In the genomic region with DNA sequence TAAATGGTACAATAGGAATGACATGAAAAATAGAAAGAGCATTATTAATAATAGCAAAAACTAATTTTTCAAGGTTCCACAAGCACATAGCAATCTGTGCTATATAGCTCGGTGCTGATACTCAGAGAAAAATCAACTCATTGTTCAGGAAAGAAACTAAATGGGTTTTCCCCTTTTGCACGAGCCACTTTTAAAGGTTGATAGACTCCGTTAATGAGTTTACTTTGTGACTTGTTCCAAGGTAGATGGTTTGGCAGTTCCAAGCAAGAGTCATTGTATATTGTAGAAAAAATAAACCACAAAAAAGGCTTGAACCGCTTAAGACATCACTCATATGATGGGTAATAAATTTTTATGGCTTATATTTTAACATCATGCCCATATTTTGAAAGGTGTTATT, we compare ENCODE assay signal across 30 mouse cellular contexts.
"Had no signal": no experiment of that assay in that cellular context is flagged by ENCODE, and none has a peak within 500 bp of the region (broad histone marks: within the 10 kb centered on the region; RNA-seq: fewer than 3 reads in every experiment).

No protein-coding gene starts in this region.

- H3K4me3 ChIP-seq: limb, embryonic 10.5 days; limb, embryonic 12.5 days; limb, embryonic 13.5 days; limb, embryonic 15.5 days; liver, embryonic 12.5 days; liver, embryonic 13.5 days; liver, embryonic 15.5 days; lung, embryonic 15.5 days; megakaryocyte, embryonic 14.5 days; midbrain, embryonic 10.5 days; midbrain, embryonic 12.5 days; midbrain, embryonic 13.5 days; myocyte had no signal

- ATAC-seq: liver, embryonic 12.5 days; liver, postnatal 0 days; lung, postnatal 0 days; midbrain, embryonic 13.5 days; midbrain, embryonic 16.5 days had no signal

- DNase-seq: left cerebral cortex, postnatal 4 days; liver; liver, embryonic 13.5 days; liver, postnatal 0 days; lung, adult 18-20 months; lung, adult 2 months; lung, embryonic 14.5 days; lung, postnatal 10 days; lung, postnatal 14 days; lung, postnatal 36 days; lung, postnatal 4 days; midbrain, embryonic 14.5 days had no signal

- H3K4me1 ChIP-seq: limb, embryonic 10.5 days; liver, embryonic 12.5 days; liver, embryonic 13.5 days; liver, embryonic 15.5 days; lung, embryonic 15.5 days; megakaryocyte, embryonic 14.5 days; midbrain, embryonic 12.5 days; midbrain, embryonic 13.5 days had no signal

- H3K9me3 ChIP-seq: limb, embryonic 10.5 days; limb, embryonic 12.5 days; limb, embryonic 13.5 days; limb, embryonic 15.5 days; liver, embryonic 12.5 days; liver, embryonic 13.5 days; liver, embryonic 15.5 days; lung, embryonic 15.5 days; megakaryocyte, embryonic 14.5 days; midbrain, embryonic 10.5 days; midbrain, embryonic 12.5 days; midbrain, embryonic 13.5 days had no signal

- H3K9ac ChIP-seq: limb, embryonic 12.5 days; limb, embryonic 13.5 days; limb, embryonic 15.5 days; liver, embryonic 12.5 days; liver, embryonic 13.5 days; liver, embryonic 14.5 days; liver, embryonic 15.5 days; liver, postnatal 0 days; lung, embryonic 14.5 days; lung, embryonic 15.5 days; midbrain, embryonic 12.5 days; midbrain, embryonic 13.5 days had no signal

- H3K36me3 ChIP-seq: limb, embryonic 10.5 days; limb, embryonic 12.5 days; limb, embryonic 13.5 days; limb, embryonic 15.5 days; liver, embryonic 12.5 days; liver, embryonic 13.5 days; liver, embryonic 15.5 days; lung, embryonic 15.5 days; midbrain, embryonic 10.5 days; midbrain, embryonic 12.5 days; midbrain, embryonic 13.5 days had no signal

- H3K27me3 ChIP-seq: limb, embryonic 12.5 days; limb, embryonic 13.5 days; limb, embryonic 15.5 days; liver, embryonic 12.5 days; liver, embryonic 13.5 days; liver, embryonic 15.5 days; lung, embryonic 15.5 days; megakaryocyte, embryonic 14.5 days; midbrain, embryonic 12.5 days; midbrain, embryonic 13.5 days had no signal

- H3K27ac ChIP-seq: limb, embryonic 10.5 days; limb, embryonic 12.5 days; limb, embryonic 13.5 days; limb, embryonic 15.5 days; liver, embryonic 12.5 days; liver, embryonic 13.5 days; liver, embryonic 14.5 days; liver, embryonic 15.5 days; lung, embryonic 15.5 days; macrophage; midbrain, embryonic 10.5 days; midbrain, embryonic 12.5 days; midbrain, embryonic 13.5 days had no signal

- H3K4me2 ChIP-seq: limb, embryonic 12.5 days; limb, embryonic 13.5 days; limb, embryonic 15.5 days; liver, embryonic 11.5 days; liver, embryonic 12.5 days; liver, embryonic 13.5 days; liver, embryonic 15.5 days; lung, embryonic 14.5 days; lung, embryonic 15.5 days; midbrain, embryonic 11.5 days; midbrain, embryonic 12.5 days; midbrain, embryonic 13.5 days had no signal
